Mouse (Mus musculus): ENCODE measurements at regions not wholly inside any gene's neighbourhood (a gene's known extent, or its start where the extent isn't known, plus 50 kb on each side); places are given as distances from the start of the nearest gene placed in this dataset.

- WGBS, result 46% methylated on average over 7 of the region's 7 CpGs
- no peaks in the 10 kb centered on the region for H3K4me1 ChIP-seq (replicated peaks)
- H3K4me3 ChIP-seq (replicated peaks), result no peak overlapping the region
- no peak for ATAC-seq
- H3K9ac ChIP-seq, result no peak overlapping the region
- H3K4me2 ChIP-seq (replicated peaks), result no peak overlapping the region
- H3K9me3 ChIP-seq, result no peaks in the 10 kb centered on the region
- no peak overlapping the region for H3K27ac ChIP-seq
- H3K27me3 ChIP-seq (replicated peaks), result no peaks in the 10 kb centered on the region
- no peaks in the 10 kb centered on the region for H3K36me3 ChIP-seq
Observed at GRCm38 (mm10) chr2:56335974-56336373, 787.8 kb downstream of the Nr4a2 start.

GRCm38 (mm10) chr2:56364065-56364464 lies 759.7 kb downstream of the Nr4a2 start:
- H3K9me3 ChIP-seq, result no peaks in the 10 kb centered on the region
- 62% methylated on average over 3 of the region's 3 CpGs for WGBS
- H3K27me3 ChIP-seq (replicated peaks), result no peaks in the 10 kb centered on the region
- H3K4me3 ChIP-seq (replicated peaks), result no peak overlapping the region
- H3K9ac ChIP-seq, result no peak overlapping the region
- no peaks in the 10 kb centered on the region for H3K4me1 ChIP-seq (replicated peaks)
- ATAC-seq, result no peak
- H3K27ac ChIP-seq, result no peak overlapping the region
- no peaks in the 10 kb centered on the region for H3K36me3 ChIP-seq
- no peak overlapping the region for H3K4me2 ChIP-seq (replicated peaks)

Measured in intestine, embryonic 15.5 days (tissue).